Mouse (Mus musculus) CH12.LX (cell line): ENCODE data around the gene Fbxo42.

Source experiments
- CHD1 ChIP-seq: IDR thresholded peaks from 2 replicates; pipeline ENCODE4 v1.6.1; 2012; ENCODE audit warnings: low read depth, low read length, improper control_type of control experiment, inconsistent platforms
- HCFC1 ChIP-seq: IDR thresholded peaks from 2 replicates; pipeline ENCODE4 v1.6.1; 2012; ENCODE audit warnings: low read depth, mild to moderate bottlenecking, inconsistent platforms, low read length, improper control_type of control experiment

- no peak for TF ChIP-seq CHD1
- TF ChIP-seq HCFC1, result no peak
These were observed 16.0 kb downstream of the Fbxo42 start for GRCm38 (mm10) chr4:141163729-141164128.
